Mouse (Mus musculus) left cerebral cortex, adult 6 months (tissue): ENCODE measurements around the gene Slc30a2. TPM values are rescaled to one million over a fixed set of nuclear protein-coding genes. Genes with fewer than 3 reads are reported as not detected.

Experiments used
- long read RNA-seq, 2 experiments: library from polyadenylated mRNA; unstranded; transcript quantifications; one replicate each; pipeline ENCODE4 v2.0.0; 2019 to 2020
- polyA plus RNA-seq: library from polyadenylated mRNA; unstranded; fragments of <200 nt; fragmentation: Nextera tagmentation; gene quantifications from 2 replicates; pipeline ENCODE4 v1.2.3, GENCODE M21; 2021

The Slc30a2 gene
- 0.53 and 0.59 TPM in 2 replicates for polyA plus RNA-seq
- long read RNA-seq, experiment 1, result 0 reads
- long read RNA-seq, experiment 2, result 0 reads

GRCm38 (mm10) chr4:134343071-134344031 lies at the start of gene Slc30a2:
Slc30a2 (plus strand) TSS chr4:134343181.

GRCm38 (mm10) chr4:134314876-134315275 lies 28.1 kb upstream of the Slc30a2 start, which contains the start of gene Trim63:
Trim63 (plus strand) TSS chr4:134315120.

GRCm38 (mm10) chr4:134383750-134384149 lies 40.8 kb downstream of the Slc30a2 start, which contains the start of gene Extl1:
Extl1 (minus strand) TSS chr4:134383850.

GRCm38 (mm10) chr4:134395977-134396825 lies 53.2 kb downstream of the Slc30a2 start, which contains the start of gene Pafah2:
Pafah2 (plus strand) TSS chr4:134396320.

Other genes with a start within 250 kb of the Slc30a2 start
- gene Cd52, start 248.1 kb upstream of the Slc30a2 start, polyA plus RNA-seq, result 17.1 and 21.5 TPM in 2 replicates
- 11.6 and 12.2 TPM in 2 replicates for gene Ubxn11, start 240.6 kb upstream of the Slc30a2 start, polyA plus RNA-seq
- 657 and 660 TPM in 2 replicates for gene Sh3bgrl3, start 214.4 kb upstream of the Slc30a2 start, polyA plus RNA-seq
- 12.4 and 12.5 TPM in 2 replicates for gene Cep85, start 156.1 kb upstream of the Slc30a2 start, polyA plus RNA-seq
- not detected in 2 replicates for gene Gm7534, start 140.2 kb upstream of the Slc30a2 start, polyA plus RNA-seq
- not detected in 2 replicates for gene Catsper4, start 115.8 kb upstream of the Slc30a2 start, polyA plus RNA-seq
- 0.21 TPM in 1 of 2 replicates, not detected in the other for gene Cnksr1, start 104.8 kb upstream of the Slc30a2 start, polyA plus RNA-seq
- 0.45 and 0.63 TPM in 2 replicates for gene E130218I03Rik, start 99.5 kb upstream of the Slc30a2 start, polyA plus RNA-seq
- gene Zfp593, start 97.6 kb upstream of the Slc30a2 start, polyA plus RNA-seq, result 16.6 and 17.3 TPM in 2 replicates
- not detected in 2 replicates for gene Gm30191, start 96.2 kb upstream of the Slc30a2 start, polyA plus RNA-seq
- 5.0 and 6.2 TPM in 2 replicates for gene Grrp1, start 89.1 kb upstream of the Slc30a2 start, polyA plus RNA-seq
- gene Pdik1l, start 55.3 kb upstream of the Slc30a2 start, polyA plus RNA-seq, result 8.8 and 12.5 TPM in 2 replicates
- gene Trim63, start 28.1 kb upstream of the Slc30a2 start, polyA plus RNA-seq, result 0.15 TPM in 1 of 2 replicates, not detected in the other
- gene Extl1, start 40.7 kb downstream of the Slc30a2 start, polyA plus RNA-seq, result 23.0 and 23.2 TPM in 2 replicates
- 3.2 and 3.3 TPM in 2 replicates for gene Pafah2, start 53.1 kb downstream of the Slc30a2 start, polyA plus RNA-seq
- 571 and 612 TPM in 2 replicates for gene Stmn1, start 125.1 kb downstream of the Slc30a2 start, polyA plus RNA-seq
- gene Paqr7, start 153.5 kb downstream of the Slc30a2 start, polyA plus RNA-seq, result 25.9 and 38.3 TPM in 2 replicates
- gene Aunip, start 167.8 kb downstream of the Slc30a2 start, polyA plus RNA-seq, result 0.09 TPM in 1 of 2 replicates, not detected in the other
- gene Mtfr1l, start 192.2 kb downstream of the Slc30a2 start, polyA plus RNA-seq, result 79.4 and 93.2 TPM in 2 replicates
- 2.4 and 11.4 TPM in 2 replicates for gene Selenon, start 209.0 kb downstream of the Slc30a2 start, polyA plus RNA-seq